Mouse (Mus musculus) heart, adult 2 months (tissue): Measurements from ENCODE around the gene Lmo1. TPM values are rescaled to one million over a fixed set of nuclear protein-coding genes. Genes with fewer than 3 reads are reported as not detected.

Experiments used
- DNase-seq, 2 experiments: peaks; one replicate each; pipeline ENCODE4 v3.0.0; 2021
- H3K27ac ChIP-seq: fragments of 200-600 bp; 2 replicates; pipeline ENCODE4 v1.8.1; 2022
- H3K27me3 ChIP-seq: fragments of 200-500 bp; 2 replicates; pipeline ENCODE4 v1.6.1; 2012; ENCODE audit warnings: mild to moderate bottlenecking, low read length, inconsistent platforms, mixed read lengths; ENCODE audit not compliant: control insufficient read depth, insufficient read depth
- H3K36me3 ChIP-seq: fragments of 200-500 bp; 2 replicates; pipeline ENCODE4 v1.6.1; 2012; ENCODE audit warnings: low read length, inconsistent platforms; ENCODE audit not compliant: control insufficient read depth, insufficient read depth
- H3K4me1 ChIP-seq: fragments of 200-500 bp; 2 replicates; pipeline ENCODE4 v1.6.1; 2011; ENCODE audit warnings: low read length; ENCODE audit not compliant: control insufficient read depth, insufficient read depth
- H3K4me3 ChIP-seq: fragments of 200-600 bp; 2 replicates; pipeline ENCODE4 v1.8.1; 2022
- H3K79me2 ChIP-seq: fragments of 200-500 bp; replicated peaks from 2 replicates; pipeline ENCODE4 v1.6.1; 2012; ENCODE audit warnings: mild to moderate bottlenecking, inconsistent platforms, low read length, moderate library complexity, mixed read lengths; ENCODE audit not compliant: control insufficient read depth, insufficient read depth
- H3K9ac ChIP-seq: fragments of 200-500 bp; 2 replicates; pipeline ENCODE4 v1.6.1; 2012; ENCODE audit warnings: low read depth, mild to moderate bottlenecking, control low read depth, inconsistent platforms, low read length, mixed read lengths
- CTCF ChIP-seq: fragments of 200-600 bp; IDR thresholded peaks from 2 replicates; pipeline ENCODE4 v1.8.1; 2022; ENCODE audit warnings: antibody characterized with exemption, mild to moderate bottlenecking, moderate library complexity
- EP300 ChIP-seq: fragments of 200-500 bp; IDR thresholded peaks from 2 replicates; pipeline ENCODE4 v1.6.1; 2011; ENCODE audit warnings: low read depth, low read length, control low read depth; ENCODE audit not compliant: insufficient read depth
- POLR2A ChIP-seq: fragments of 200-500 bp; IDR thresholded peaks from 2 replicates; pipeline ENCODE4 v1.6.1; 2011; ENCODE audit warnings: mild to moderate bottlenecking, low read depth, low read length, control low read depth; ENCODE audit not compliant: insufficient read depth
- WGBS: fragments of 180-500 bp; shearing (Covaris S2); methylation state at CpG from one replicate; pipeline ENCODE4 v1.1.7; 2018; 5-methylcytosine and 5-hydroxymethylcytosine counted together
- intact Hi-C: fragments of 180-260 bp; cut with DNase I; formaldehyde crosslinking; loops from one replicate; pipeline ENCODE4 v1.15.1; 2025
- polyA plus RNA-seq: library from polyadenylated mRNA; depleted of rRNA; stranded (reverse); fragments of >200 nt; gene quantifications from 2 replicates; pipeline ENCODE4 v1.2.3, GENCODE M21; 2012
- total RNA-seq, 2 experiments: library from RNA; stranded (reverse); gene quantifications; 2 replicates each; pipeline ENCODE4 v1.2.3; 2021

The Lmo1 gene
- total and polyA plus RNA-seq, 3 experiments = 2.0 to 8.1 (median 2.8) TPM

GRCm38 (mm10) chr7:109197161-109197650 is 22.2 kb upstream of the Lmo1 start:
- TF ChIP-seq CTCF (no peak), POLR2A (no peak), EP300 (no peak)
- Histone ChIP-seq H3K79me2 (no peaks in the 10 kb centered on the region), H3K27me3 (no peaks in the 10 kb centered on the region), H3K9ac (no peak overlapping the region), H3K4me1 (peaks cover 1% of the 10 kb centered on the region; the same call in 1 of the 2 replicates), H3K4me3 (no peak overlapping the region), H3K36me3 (no peaks in the 10 kb centered on the region), H3K27ac (peak overlapping the region; percentile 43; the same call in 1 of the 2 replicates)
- DNase-seq = no peak
- intact Hi-C loops = no loop called here
- 62% methylated on average over 3 of the region's 3 CpGs for WGBS

- H3K27me3 ChIP-seq = no peaks in the 10 kb centered on the region
- peaks cover 1% of the 10 kb centered on the region; the same call in 1 of the 2 replicates for H3K4me1 ChIP-seq
- no peaks in the 10 kb centered on the region for H3K36me3 ChIP-seq
- no peak overlapping the region for H3K4me3 ChIP-seq
- DNase-seq = peak in 1 of 2 experiments; percentile 18
- H3K9ac ChIP-seq = no peak overlapping the region
- 62% methylated on average over 11 of the region's 11 CpGs for WGBS
- no peaks in the 10 kb centered on the region for H3K79me2 ChIP-seq
- TF ChIP-seq EP300 = 0 out of 2 replicates have a peak, but pooled peaks have one; percentile 18
- TF ChIP-seq POLR2A = no peak
- no peak for TF ChIP-seq CTCF
- intact Hi-C loops = no loop called here
- H3K27ac ChIP-seq = peak overlapping the region; percentile 43; the same call in 1 of the 2 replicates
Measured at GRCm38 (mm10) chr7:109196399-109197082, 21.5 kb upstream of the Lmo1 start.

- no peak overlapping the region for H3K4me3 ChIP-seq
- intact Hi-C loops = no loop called here
- 54% methylated on average over 6 of the region's 6 CpGs for WGBS
- H3K79me2 ChIP-seq = no peaks in the 10 kb centered on the region
- TF ChIP-seq CTCF (no peak), POLR2A (no peak), EP300 (no peak)
- no peaks in the 10 kb centered on the region for H3K36me3 ChIP-seq
- DNase-seq = no peak
- no peaks in the 10 kb centered on the region for H3K27me3 ChIP-seq
- H3K9ac ChIP-seq = no peak overlapping the region
- H3K4me1 ChIP-seq = peaks cover 1% of the 10 kb centered on the region; the same call in 1 of the 2 replicates
- no peak overlapping the region for H3K27ac ChIP-seq
Measured at GRCm38 (mm10) chr7:109195982-109196381, 21.0 kb upstream of the Lmo1 start.

- WGBS = 82% methylated on average over 1 of the region's 1 CpGs
- Histone ChIP-seq H3K9ac (no peak overlapping the region), H3K36me3 (no peaks in the 10 kb centered on the region), H3K79me2 (no peaks in the 10 kb centered on the region), H3K4me1 (peaks cover 3% of the 10 kb centered on the region), H3K27ac (no peak overlapping the region), H3K27me3 (no peaks in the 10 kb centered on the region), H3K4me3 (no peak overlapping the region)
- intact Hi-C loops = no loop called here
- no peak for DNase-seq
- TF ChIP-seq POLR2A = no peak
- no peak for TF ChIP-seq EP300
- no peak for TF ChIP-seq CTCF
Measured at GRCm38 (mm10) chr7:109194850-109195249, 19.8 kb upstream of the Lmo1 start.

GRCm38 (mm10) chr7:109187244-109188035 is 12.4 kb upstream of the Lmo1 start:
- intact Hi-C loops = loop anchor here (2.0 kb wide), 1 partner anchor 17 kb away; no protein-coding TSS in a partner anchor
- 56% methylated on average over 6 of the region's 6 CpGs for WGBS
- DNase-seq = peak; percentile 29 to 60

More at GRCm38 (mm10) chr7:109187244-109188035, 12.4 kb upstream of the Lmo1 start:
- no peaks in the 10 kb centered on the region for H3K79me2 ChIP-seq
- H3K27ac ChIP-seq = no peak overlapping the region
- no peak overlapping the region for H3K9ac ChIP-seq
- H3K4me1 ChIP-seq = peaks cover 5% of the 10 kb centered on the region
- H3K4me3 ChIP-seq = no peak overlapping the region
- no peak for TF ChIP-seq CTCF
- no peak for TF ChIP-seq POLR2A
- TF ChIP-seq EP300 = no peak
- H3K36me3 ChIP-seq = no peaks in the 10 kb centered on the region
- H3K27me3 ChIP-seq = no peaks in the 10 kb centered on the region
